Mouse (Mus musculus): ENCODE measurements around the gene Kcnq1.

Kcnq1 gene

DNA sequence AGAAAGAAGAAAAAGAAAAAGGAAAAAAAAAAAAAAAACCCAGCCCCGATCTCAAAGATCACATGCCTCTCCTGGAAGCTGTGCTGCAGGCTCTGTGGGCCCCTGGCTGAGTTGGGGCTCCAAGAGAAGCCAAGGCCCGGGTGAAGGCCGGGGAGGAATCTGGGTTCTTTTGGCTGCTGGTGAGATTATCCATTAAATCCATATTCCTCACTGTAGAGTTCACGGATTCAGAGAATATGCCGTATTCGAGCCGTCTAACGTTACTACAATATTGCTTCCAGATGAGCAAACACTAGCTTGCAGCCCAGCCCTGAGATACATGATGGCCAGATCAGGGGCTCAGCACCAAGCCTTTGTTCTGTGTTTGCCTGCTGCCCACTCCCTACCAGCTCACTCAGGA is 204.7 kb downstream of the Kcnq1 start:
- DNase-seq (ENCODE audit: low read depth, low spot score): no peak

DNA sequence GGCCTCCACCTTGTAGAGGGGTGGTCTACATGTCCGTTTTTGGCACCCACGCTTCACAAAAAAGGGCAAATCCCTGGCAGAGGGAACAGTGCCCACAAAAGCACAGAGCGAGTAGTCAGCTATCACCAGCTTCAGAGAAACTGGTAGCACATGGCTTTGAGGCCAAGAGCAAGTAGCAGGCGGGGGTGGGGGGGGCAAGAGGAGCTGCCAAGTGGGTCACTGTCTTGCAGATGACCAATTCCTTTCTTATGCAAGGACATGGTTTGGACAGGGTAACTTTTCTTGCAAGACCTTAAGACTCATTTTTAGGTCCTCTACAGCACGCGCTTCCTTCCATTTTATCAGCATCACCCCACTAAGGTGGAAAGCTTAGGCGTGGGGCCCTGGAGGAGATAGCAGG is 205.3 kb downstream of the Kcnq1 start:
- no peak for DNase-seq (ENCODE audit: low read depth, low spot score)

DNA sequence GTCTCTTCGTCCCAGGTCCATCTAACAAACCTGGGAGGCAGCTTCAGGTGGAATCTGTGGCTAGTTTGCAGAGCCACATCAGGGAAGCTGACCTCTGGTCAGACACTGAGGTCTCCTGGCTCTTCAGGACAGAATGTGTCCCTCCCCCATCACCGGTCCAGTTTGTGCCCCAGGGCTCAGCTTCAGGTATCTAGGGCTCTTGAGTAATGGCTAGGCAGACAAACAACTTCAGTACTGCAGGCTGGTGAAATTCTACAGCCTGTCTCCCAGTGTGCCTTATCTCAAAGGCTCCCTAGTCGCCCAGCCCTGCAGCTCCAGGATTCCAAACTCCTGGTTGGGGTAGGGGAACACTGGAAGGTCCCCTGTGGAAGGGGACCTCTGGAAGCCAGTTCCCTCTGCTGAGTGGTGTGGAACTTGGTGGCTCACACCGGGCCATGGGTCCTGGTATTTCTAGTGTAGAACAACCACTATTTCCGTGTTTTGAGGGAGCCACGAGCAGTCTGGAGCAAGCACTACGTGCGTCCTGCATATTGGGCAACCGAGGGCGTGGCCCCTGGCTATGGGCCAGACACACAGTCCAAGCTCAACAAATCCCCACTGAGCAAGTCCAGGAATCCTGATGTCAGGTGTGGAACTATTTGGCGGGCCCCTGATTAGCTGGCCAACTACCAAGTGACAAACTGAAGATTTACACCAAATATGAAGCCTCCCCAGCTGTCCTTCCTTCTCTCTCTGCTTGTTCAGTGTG is 207.6 kb downstream of the Kcnq1 start:
- no peak for DNase-seq (ENCODE audit: low read depth, low spot score)

DNA sequence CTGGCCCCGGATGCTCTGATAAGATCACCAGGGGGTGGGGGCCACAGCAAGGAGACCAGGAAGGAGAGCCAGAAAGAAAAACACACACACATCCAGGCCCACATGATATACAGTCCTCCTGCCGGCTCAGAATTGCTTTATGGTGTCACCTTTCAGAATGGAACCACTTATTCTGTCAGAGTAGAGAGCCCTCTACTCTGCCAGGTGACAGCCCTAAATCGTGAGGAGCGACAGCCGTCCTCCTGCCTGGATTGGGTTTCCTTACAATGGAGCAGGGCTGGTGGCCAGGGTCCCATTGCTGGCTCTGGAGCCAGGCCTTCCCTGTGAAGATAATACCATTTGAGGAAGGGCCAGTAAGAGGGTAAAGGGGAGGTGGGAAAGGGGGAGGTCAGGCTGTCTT is 212.3 kb downstream of the Kcnq1 start:
- DNase-seq (ENCODE audit: low read depth, low spot score): no peak

DNA sequence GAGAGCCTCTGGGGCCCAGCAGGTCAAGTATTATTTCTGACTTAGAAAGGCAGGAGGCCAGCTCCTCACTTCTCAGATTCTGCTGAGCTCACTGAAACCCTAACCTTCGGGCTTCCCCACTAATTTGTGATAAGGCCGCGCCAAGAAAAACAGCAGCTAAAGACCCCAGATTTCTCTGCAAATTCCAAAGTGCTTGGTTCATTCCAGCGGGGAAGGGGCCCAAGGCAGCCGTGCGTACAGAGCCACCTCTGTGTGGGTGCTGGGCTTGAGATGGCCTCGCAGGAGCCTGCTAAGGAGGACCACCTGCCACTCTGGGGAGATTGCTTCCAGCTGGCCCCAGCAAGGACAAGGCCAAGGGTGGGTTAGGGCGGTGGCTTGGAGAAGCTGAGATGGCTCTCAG is 214.2 kb downstream of the Kcnq1 start:
- no peak for DNase-seq (ENCODE audit: low read depth, low spot score)

DNA sequence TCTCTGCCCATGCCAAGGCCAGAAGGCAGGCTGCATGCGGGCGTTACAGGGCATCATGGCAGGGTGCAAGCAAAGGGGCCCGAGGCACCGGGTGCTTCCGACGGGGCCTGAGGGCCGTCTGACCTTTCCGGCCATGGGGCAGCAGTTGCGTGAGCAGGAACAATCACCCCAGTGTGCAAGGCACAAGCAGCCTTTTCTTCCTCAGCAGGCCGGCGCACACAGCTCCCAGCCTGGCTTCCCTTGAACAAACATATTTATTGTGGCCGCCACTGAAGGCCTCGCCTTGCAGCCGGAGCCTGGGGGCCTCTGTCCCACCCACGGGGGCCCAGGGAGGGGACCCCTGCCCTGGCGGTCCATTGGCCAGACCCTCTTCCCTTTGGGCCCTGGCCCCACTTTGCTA is 218.9 kb downstream of the Kcnq1 start:
- no peak for DNase-seq (ENCODE audit: low read depth, low spot score)

DNA sequence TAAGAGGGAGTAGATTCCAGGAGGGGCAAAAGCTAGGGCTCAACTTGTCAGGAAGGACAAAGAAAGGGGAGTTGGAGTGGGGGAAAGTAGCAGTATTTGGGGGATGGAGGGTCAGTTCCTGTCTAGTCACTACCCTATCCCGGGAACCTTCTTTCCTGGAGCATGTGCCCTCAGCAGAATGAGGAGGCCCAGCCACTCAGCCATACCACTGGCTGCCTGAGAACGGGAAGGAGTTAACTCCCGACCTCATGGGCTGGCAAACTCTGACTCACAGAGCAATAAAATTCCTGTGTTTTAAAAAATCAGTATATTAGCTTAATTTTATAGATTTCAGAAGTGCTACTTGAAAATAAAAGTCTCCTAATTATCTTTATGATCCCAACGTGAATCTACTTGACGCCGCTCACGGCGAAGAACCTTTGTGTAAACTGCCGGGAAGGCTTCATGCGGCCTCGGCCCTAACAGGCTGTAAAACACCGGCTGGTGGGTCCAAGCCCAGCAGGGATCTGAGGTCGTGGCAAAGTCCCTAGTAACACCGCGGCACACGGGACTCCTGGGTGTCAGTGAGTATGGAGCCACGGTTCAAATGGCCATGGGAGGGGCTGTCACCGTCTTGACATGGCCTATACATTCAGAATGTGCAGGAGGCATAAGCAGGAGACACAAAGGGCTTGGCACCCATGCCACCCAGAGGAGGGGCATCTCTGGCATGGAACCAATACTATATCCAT is 222.2 kb downstream of the Kcnq1 start:
- no peak for DNase-seq (ENCODE audit: low read depth, low spot score)

DNA sequence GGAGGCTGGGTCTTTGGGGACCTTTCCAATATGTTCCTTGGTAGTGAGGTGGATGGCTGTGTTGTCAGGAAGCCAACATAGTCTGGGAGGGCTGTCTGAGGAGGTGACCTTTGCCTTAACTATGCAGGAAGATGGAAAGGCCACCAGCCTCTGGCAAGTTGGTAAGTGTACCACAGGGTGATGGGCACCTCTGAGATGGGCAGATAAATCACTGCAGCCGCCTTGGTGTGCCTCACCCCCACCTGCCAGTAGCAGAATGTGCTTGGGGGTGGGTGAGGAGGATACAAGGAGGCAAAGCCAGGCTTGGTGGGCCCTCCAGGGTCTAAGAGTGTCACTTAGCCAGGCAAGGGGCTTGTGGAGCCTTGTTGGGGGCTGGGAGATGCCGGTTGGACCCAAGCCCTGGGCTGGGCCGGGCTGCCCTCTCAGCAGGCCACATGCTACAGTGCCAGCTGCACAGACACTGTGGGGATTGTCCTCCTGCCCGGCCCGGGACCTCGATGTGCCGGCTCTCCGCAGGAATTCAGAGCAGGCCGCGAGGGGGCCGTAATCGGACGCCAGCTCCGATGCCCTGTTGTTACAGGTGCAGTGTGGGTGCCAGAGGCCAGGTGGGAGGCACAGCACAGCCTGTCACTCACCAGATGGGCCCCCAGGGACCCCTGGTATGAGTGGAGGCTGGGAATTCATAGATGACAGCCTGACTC is 223.1 kb downstream of the Kcnq1 start:
- DNase-seq (ENCODE audit: low read depth, low spot score): no peak

DNA sequence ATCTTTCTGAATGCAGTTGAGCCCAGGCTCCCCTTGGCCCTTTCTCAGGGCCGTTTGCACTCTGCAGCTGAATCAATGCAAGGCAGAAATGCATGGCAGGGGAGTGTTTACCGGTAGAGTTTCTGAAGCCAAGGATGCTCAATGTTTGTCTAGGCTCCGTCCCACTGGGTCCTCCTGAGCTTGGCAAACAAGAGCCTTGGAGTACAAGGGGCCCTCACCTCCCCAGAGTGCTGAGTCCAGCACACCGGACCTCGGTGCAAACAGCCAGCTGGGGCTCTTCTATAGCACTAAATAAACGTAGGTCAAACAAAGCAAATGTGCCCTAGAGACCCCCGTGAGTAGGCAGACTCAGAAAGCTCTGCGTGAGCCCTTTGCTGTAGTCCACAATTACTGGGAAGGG is 226.9 kb downstream of the Kcnq1 start:
- DNase-seq (ENCODE audit: low read depth, low spot score): no peak

DNA sequence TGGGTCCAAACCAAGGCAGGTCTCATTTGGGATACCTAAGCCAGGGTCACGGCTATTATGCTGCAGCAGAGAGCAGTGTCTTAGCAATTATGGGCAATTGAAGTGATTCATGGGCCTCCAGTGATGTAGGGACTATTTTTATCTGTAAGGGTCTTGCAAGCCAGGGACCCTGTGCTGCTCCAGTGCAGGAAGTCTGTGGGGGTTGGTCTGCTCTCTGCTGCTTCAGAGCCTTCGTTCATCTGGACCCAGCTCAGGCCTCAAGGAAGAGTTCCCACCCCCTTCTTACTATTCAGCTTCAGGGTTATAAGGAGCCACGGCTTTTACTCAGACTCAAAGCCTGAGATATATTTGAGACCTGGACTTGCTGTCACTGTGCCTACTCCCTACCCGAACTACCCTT is 227.4 kb downstream of the Kcnq1 start:
- DNase-seq (ENCODE audit: low read depth, low spot score): no peak

DNA sequence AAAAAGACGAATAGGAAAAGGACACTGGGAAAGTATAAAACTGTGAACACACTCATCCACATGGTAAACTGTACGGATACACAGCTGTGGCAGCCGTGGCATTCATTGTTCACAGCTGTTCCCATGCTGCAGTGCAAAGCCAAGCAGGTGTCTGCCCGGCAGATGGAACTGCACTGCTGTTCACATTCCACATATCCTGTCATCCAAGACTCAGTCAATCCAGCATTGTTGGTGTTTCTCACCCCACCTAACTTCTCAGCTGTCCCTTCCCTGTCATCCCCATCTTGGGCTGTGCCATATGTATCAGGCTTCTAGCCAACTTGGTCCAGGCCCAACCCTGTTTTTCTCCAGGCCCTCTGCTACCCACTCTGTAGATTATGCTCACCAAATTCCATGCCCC is 232.5 kb downstream of the Kcnq1 start:
- DNase-seq (ENCODE audit: low read depth, low spot score): no peak

DNA sequence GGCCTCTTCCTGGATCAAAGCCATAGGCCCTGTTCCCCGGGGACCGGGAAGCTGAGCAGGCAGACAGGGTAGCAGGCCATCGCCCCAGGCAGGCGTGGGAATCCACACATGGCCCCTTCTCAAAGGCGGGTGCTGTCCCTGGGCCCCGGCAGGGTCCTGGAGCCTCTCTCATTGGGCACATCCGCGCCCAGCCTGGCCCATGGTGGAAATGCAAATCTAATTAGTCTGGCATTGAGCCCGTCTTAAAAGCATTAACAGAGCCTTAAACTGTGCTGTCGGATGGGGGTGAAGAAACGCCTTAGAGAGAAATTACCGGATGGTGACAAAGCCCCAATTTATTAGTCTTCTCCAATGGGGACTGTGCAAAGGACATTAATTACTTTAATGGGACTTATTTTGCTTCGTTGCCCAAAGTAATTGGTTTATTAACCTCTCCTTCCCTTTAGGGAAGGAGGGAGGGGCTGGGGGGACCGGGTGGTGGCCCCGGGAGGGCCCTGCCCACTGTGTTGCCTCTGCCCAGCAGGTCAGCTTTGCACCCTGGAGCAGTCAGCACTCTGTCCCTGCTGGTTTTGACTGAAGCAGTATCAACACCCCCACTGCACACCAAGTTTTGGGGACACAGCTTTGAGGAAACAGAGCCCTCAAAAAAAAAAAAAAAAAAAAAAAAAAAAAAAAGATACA is 234.6 kb downstream of the Kcnq1 start:
- DNase-seq (ENCODE audit: low read depth, low spot score): no peak

DNA sequence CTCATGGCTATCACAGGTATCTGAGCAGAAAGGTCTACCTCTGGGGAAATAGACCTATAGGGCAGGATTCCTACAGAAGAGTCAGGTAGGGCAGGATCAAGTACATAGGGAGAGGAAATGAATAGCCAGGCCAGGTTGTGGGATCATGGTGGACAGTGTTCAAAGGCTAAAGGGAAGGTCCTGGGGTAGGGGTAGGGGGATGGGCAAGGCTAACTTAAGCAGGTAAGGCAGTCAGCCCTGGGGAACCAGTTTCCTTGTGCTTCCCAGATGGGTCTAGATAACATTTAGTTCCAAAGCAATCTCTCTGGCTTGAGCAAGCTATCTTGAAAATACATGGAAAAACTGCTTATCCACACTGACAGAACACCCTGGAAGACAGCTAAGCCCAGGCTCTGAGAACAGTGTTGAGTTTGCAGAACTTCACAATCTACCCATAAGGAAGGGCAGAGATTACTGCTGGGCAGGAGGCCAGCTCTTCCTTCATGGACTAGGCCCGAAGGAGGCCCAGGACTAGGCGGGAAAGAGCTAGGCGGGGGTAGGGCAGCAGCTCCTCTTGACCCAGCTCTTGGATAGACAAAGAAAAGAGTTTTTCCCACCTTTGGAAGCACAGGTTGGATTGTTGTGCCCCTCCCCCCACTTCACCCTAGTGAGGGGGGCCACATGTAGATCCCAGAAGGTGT is 235.3 kb downstream of the Kcnq1 start:
- no peak for DNase-seq (ENCODE audit: low read depth, low spot score)

DNA sequence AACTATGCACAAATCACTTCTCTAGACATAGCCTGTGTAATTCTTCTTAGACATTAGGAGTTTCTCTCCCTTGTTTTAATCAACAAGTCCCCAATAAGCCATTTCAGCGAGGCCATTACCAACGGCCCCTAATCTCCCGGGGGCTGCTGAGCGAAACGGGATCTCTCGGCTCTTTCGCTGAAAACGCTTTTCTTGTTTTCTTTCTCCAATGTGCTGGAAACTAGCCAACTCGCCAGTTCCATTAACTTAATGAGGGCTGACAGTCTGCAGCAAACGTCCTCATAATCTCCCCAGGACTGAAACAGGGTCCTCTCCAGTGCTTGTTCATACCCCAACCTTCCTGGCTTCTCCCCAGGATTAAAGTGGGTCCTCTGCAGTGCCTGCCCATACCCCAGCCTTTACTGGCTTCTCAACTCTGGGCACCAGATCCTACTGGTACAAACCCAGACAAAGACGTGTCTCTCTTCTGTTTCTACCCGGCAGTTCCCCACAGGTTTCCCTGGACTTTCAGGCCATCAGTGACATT is 237.7 kb downstream of the Kcnq1 start:
- no peak for DNase-seq (ENCODE audit: low read depth, low spot score)

DNA sequence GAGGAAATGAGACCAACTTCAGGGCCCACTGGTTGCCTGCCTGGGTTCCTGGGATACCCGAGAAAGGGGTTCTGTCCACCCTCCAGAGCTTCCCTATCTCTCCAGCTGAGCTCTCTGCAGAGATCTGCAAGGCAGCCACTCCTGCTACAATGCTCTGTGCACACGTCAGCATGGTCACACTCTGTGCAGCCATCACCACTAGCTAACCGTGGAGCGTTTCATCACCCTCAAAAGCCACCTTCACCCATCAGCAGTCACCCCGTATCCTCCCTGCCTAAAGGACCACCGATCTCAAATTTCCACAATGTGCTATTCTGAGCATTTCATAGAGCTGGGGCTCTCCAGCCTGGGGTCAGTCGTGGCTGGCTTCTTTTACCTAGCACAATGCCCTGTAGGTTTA is 243.1 kb downstream of the Kcnq1 start:
- no peak for DNase-seq (ENCODE audit: low read depth, low spot score)

DNA sequence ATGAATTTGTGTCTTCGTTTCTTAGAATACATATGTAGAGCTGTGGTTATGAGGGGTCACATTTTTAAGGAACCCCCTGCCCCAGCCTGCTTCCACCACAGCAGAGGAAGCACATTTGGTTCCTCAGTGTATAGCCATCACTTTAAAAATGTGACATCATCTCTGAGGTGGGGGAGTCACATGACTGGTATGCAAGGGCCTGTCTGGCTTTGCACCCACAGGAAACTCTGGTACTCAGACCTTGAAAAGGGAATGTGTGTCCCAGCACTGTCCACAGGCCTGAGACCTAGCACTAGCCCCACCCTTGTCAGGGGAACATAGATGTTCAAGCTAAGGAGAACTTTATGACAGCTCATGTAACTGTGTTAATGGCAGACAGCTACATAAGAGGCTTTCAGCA is 243.7 kb downstream of the Kcnq1 start:
- no peak for DNase-seq (ENCODE audit: low read depth, low spot score)

DNA sequence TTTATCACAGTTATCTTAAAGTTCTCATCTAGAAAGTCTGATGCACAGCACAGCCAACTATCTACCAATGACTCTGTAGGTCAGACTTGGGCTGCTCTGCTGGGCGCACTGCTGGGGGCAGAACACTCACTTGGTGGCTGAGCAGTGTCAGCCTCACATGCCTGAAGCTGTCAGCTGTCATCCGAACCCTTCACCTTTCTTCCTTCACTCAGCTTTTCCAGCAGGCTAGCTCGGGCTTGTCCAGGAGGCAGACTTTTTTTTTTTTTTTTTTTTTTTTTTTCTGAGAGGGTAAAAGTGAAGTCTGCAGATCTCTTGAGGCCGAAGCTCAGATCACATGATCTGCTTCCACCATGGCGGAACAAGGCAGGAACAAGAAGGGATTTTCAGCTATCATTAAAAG is 249.7 kb downstream of the Kcnq1 start:
- DNase-seq (ENCODE audit: low read depth, low spot score): no peak

DNA sequence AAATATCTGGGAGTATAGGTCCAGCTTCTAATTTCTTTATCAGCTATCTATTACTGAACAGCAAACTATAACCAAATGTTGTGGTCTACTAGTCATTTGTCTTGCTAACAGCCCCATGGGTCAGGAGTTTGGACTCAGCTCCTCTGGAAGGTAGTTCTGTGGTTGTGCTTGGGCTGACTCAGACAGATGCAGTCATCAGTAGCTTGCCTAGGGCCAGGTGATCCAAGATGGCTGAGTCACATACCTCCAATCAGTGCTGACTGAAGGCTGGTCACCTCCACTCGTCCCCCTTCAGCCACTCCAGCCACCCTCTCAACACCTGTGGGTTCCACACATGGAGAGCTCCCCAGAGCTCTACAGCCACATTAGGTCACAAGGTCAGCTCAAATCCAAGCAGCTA is 250.9 kb downstream of the Kcnq1 start:
- no peak for DNase-seq (ENCODE audit: low read depth, low spot score)

DNA sequence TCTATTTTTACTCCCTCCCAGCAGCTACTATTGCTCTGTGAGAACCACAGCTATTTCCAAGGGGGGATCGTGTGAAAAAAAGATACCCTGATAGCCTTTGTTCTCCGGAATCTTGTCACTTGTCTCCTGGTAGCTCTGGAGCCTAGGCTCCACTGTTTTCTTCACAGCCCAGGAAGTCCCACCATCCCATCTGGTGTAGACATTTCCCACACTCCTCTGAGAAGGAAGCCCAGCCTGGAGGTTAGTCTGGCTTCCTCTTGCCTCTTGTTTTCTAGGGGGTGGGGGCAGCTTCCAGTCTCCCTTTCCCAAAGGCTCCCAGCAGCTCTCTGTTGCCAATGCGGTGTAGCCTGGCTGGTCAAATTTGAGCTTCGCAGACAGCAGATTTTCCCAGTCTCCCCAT is 251.7 kb downstream of the Kcnq1 start:
- no peak for DNase-seq (ENCODE audit: low read depth, low spot score)

DNA sequence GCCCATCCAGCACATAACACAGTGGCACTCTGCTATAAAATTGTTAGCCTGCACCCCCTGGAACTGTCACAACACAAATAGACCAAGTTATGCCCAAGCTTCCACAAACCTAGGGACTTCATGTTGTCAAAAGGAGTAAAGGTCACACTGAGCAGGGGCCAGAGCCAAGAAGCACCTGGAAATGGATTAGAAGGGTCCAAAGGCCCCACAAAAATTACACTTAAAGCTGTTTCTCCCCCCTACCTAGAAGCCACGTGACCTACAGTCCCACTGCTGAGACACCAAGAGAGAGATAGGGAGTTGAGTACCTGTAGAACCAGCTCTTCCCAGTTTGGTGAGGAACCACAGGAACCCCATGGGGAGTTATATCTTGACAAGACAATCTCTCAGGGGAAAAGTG is 253.6 kb downstream of the Kcnq1 start:
- no peak for DNase-seq (ENCODE audit: low read depth, low spot score)

DNA sequence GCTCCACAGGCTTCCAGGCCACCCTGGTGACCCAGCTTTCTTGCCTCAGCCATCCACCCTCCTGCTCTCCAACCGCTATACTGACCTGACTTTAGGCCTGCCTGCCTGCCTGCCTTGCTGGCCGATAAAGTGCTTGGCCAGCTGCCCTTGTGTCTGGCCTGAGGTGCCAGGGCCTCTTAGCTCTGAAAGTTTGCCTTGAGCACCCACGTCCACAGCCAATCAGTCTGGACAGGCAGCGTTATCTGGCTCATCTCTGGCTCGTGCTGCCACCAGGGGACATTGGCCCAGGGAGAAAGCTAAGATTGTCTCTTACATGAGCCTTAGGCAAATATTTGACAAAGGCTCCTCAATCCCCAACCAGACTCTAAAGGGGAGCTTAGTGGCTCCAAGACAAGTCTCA is 254.6 kb downstream of the Kcnq1 start:
- no peak for DNase-seq (ENCODE audit: low read depth, low spot score)
